Mouse (Mus musculus) ES-E14 (cell line): ENCODE results near the gene Ppp2r3a.

Source experiments
- HCFC1 ChIP-seq: IDR thresholded peaks from 2 replicates; pipeline ENCODE4 v1.6.1; 2012; ENCODE audit warnings: low read length, inconsistent platforms, borderline replicate concordance; ENCODE audit not compliant: insufficient read depth
- MAFK ChIP-seq: IDR thresholded peaks from 2 replicates; pipeline ENCODE4 v1.6.1; 2014; ENCODE audit warnings: mild to moderate bottlenecking, low read depth, low read length, inconsistent platforms; ENCODE audit not compliant: insufficient read depth
- ZNF384 ChIP-seq: IDR thresholded peaks from 2 replicates; pipeline ENCODE4 v1.6.1; 2012; ENCODE audit warnings: low read depth, low read length, inconsistent platforms

DNA sequence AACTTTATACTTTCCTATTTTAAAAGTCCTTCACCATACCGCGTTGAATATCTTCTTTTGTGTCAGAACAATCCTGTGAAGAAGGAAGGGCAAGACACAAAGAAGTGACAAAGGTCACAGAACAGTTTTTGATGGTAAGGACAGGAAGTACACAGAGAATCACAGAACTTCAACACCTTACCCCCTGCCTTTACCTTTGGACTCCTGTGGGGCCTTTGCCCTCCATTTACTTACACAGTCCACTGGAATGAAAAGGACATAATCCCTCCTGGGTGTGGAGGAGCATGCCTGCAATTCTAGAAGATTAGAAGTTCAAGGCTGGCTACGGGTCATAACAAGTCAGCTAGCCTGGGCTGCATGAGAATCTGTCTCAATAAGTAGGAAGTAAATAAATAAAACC, 1.5 kb upstream of the Ppp2r3a start:
- TF ChIP-seq MAFK (no peak), ZNF384 (no peak), HCFC1 (no peak)
